Mouse (Mus musculus) urinary bladder, adult 18-20 months (tissue): ENCODE measurements at regions not wholly inside any gene's neighbourhood (a gene's known extent, or its start where the extent isn't known, plus 50 kb on each side); places are given as distances from the start of the nearest gene placed in this dataset.
A peak's percentile ranks its signal among the peaks of the same experiment; 100 is the strongest.
"Not testable (repeated sequence)": the region's sequence is repeated elsewhere in the genome, so short reads cannot be mapped to it uniquely, and the experiment has no call there.

ENCODE experiments used
- DNase-seq, 2 experiments: peaks; one replicate each; pipeline ENCODE4 v3.0.0; 2022; ENCODE audit warnings: low spot score in 2 of 2, mixed read lengths in 2 of 2

DNA sequence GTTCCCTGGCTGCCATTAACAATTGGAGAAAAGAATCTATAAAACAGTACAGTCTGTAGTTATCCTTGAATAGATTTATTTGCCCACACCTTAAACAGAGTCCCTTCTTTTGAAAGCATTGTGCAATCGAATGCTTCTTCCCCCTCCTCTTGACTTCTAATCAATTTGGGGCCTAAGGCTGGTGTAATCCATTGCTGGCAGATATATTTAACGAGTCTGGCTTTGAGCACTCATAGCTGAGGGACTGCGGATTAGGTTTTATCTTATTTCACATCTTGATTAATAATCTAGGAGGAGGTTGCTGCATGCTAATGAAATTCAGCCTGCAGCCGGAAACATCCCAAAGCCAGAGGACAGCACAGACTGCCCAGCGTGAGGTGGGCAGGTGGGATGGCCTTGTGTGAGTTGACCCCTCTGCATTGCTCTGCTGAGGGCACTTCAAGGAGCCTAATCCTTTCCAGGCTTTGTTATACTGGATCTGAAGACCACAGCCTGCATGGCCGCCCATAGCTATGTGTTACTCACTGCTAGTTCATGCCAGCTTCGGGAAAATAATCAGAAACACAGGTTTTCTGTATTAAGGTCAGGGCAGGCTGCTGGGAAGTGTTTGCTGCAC is 163.6 kb downstream of the Mterf1b start:
- peak in 1 of 2 experiments; percentile 14 for DNase-seq

DNA sequence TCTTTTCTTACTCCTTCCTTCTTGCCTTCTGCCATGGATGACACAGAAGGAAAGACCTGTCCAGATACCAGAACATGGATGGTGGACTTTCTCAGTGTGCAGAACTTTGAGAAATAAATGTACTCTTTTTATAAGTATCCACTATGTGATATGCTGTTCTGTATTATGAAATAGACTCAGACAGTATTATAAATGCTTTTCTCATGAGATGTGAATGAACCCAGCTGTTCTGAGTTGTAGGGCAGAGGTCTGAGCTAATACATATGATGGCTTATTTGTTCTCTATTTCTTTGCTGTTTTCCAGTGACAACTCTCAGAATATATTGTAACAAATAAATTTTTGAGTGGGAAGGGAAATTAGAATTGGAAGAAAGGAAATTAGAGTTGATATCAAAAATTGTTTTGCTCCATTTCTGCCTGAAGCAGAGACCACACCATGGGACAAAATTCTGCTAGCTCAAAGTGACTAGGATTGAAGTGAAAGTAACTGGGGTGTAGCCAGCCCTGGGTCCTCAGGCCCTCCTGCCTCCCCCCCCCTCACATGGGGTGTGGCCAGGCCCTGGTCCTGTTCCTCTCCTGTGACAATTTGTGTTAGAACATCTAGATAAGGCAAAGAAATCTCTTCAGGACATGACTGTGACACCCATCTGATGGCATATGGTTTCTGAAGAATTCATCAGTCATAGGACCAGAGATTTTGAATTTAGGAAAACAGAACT is 164.5 kb downstream of the Mterf1b start:
- DNase-seq: not testable (repeated sequence)

DNA sequence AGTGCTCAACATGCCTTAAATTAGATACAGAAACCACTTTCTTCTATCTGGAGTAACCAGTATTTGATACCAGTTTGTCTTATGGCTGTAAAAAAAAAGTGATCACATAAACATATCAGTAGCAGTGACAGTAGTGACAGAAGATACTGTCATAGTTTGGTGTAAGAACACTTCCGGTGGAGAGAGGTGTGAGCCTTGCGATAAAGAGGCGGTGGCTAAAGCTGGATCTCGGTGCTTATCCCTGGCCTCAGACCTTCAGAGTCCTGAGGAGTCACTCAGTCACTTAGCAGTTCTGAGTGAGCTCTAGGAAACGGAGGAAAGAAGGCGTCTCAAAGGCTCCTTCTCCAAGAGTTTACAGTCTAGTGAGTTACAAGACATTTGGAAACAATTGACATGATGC is 169.4 kb downstream of the Mterf1b start:
- DNase-seq: not testable (repeated sequence)

DNA sequence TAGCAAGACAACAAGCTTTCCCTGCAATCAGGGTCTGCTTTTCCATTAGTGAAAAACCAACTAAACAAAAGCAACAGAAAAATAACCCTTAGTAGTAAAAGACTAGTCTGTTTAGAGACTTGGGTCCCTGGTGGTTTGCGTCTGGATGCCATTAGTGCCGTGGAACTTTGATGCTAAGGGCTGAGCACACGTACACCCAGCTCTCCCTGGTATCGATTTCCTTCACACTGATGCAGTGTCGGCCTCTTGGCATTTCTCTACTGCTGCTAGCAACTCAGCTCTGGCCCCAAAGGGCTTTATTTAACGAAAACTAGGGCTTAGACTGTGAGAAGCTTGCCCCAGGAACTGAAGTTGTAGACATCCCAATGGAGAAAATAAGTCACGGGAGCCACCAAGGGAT is 192.6 kb downstream of the Mterf1b start:
- DNase-seq: not testable (repeated sequence)

DNA sequence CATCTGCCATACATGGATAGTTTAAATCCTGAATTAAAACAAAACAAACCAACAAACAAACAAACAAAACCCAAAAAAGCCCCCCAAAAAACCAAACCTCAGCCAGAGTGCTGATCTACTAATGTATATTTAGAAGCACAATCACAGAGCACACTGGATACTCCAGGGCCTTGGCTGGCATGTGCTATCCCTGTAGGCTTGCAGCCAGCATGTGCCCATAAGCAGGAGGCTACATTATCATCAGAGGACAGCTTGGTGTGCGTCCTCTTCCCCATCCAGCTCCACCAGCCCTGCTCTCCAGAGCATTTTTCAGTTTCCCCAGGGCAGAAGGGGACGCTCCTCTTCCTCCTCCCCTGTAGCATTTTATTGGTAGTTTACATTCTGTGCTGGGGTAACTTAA is 198.9 kb downstream of the Mterf1b start:
- no peak for DNase-seq

DNA sequence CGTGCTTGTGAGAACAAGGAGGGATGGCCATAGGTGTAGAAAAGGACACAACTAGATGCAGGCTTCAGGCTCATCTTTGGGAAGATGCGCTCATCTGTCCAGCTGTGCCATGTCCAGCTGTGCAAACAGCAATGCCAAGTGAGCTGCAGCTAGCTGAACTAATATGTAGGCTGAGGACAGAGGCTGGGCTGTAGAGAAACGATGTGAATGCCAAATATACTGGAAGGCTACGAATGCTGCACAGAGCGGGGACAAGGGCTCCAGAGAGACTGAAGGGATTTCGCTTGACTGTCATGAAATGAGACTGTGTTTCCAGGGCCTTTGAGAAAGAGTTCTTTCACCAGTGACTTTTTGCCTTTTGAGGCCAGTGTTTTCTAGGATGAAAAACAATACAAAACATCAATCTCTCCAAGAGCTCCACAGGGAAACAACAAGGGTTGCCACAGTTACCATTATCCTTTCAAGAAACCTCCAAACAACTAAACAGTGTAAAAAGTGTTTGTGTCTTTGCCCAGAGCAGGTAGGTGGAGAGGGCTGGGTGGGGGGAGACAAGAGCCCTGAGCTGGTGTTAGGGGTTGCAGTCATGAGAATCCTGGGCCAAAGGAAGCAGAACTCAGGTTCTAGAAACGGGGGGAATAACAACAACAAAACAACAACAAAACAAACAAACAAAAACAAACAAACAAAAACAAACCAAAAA is 202.3 kb downstream of the Mterf1b start:
- not testable (repeated sequence) for DNase-seq

DNA sequence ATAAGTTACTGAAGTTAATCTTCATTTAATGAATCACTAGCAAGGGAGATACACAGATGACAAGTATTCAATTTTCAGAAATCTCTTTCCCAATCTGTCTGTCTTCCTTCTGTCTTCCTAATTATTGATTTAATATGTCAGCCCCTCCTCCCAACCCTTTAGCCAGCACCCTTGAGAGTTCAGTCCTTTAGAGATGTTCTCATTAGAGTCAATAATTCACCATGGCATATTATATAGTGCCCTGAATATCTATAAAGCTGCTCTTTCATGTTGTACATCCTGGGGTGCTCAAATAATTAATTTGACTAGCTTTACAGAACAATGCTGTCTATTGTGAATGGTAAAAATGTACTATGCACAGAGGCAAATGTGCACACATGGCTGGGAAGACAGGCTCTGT is 205.9 kb downstream of the Mterf1b start:
- no peak for DNase-seq

DNA sequence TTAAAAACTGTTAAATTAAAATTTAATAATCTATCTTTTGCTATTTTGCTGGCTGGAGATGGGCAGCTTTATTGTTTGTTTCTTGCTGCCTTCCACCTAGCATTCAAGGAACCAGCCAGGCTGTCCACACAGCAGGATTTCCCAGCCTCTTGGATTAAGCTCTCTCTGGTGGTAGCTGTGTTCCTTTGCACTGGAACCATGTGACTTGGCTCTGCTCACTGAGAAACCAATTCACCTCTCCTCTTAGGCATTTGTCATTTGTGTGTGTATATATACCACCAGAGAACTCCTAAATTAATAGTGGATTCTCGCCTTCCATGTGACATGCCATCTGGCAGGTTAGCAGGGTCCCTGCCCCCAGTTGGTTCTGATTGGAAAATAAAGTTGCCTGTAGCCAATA is 225.6 kb downstream of the Mterf1b start:
- no peak for DNase-seq
